Mouse (Mus musculus) lung, adult 2 months (tissue): ENCODE measurements around the gene Eml6.

ENCODE experiments used
- CTCF ChIP-seq: fragments of 200-500 bp; IDR thresholded peaks from 2 replicates; pipeline ENCODE4 v1.5.1; 2011; ENCODE audit warnings: mild to moderate bottlenecking, low read length, control low read depth; ENCODE audit not compliant: insufficient read depth
- POLR2A ChIP-seq: fragments of 200-500 bp; IDR thresholded peaks from 2 replicates; pipeline ENCODE4 v1.6.1; 2011; ENCODE audit warnings: low read depth, mild to moderate bottlenecking, control low read depth, low read length, borderline replicate concordance; ENCODE audit errors: extremely low read depth

- TF ChIP-seq POLR2A (no peak), CTCF (no peak)
These were observed 161.6 kb downstream of the Eml6 start for GRCm38 (mm10) chr11:29864269-29864668.
